Mouse (Mus musculus): ENCODE measurements around the gene Hmcn2.

Gene Hmcn2

GRCm38 (mm10) chr2:31420914-31421313, 106.7 kb downstream of the Hmcn2 start:
- no peak for TF ChIP-seq GATA4 (IDR thresholded peaks at IDR 0.05; ENCODE audit: insufficient replicate concordance, low read length)

- TF ChIP-seq GATA4 (IDR thresholded peaks at IDR 0.05; ENCODE audit: insufficient replicate concordance, low read length): no peak
Observed at GRCm38 (mm10) chr2:31422576-31422975, 108.4 kb downstream of the Hmcn2 start.

- no peak for TF ChIP-seq GATA4 (IDR thresholded peaks at IDR 0.05; ENCODE audit: insufficient replicate concordance, low read length)
Observed at GRCm38 (mm10) chr2:31431477-31431876, 117.3 kb downstream of the Hmcn2 start.

GRCm38 (mm10) chr2:31434746-31435145, 120.5 kb downstream of the Hmcn2 start:
- no peak for TF ChIP-seq GATA4 (IDR thresholded peaks at IDR 0.05; ENCODE audit: insufficient replicate concordance, low read length)

GRCm38 (mm10) chr2:31435567-31435966, 121.4 kb downstream of the Hmcn2 start:
- TF ChIP-seq GATA4 (IDR thresholded peaks at IDR 0.05; ENCODE audit: insufficient replicate concordance, low read length): no peak

- no peak for TF ChIP-seq GATA4 (IDR thresholded peaks at IDR 0.05; ENCODE audit: insufficient replicate concordance, low read length)
Observed at GRCm38 (mm10) chr2:31437480-31438245, 123.4 kb downstream of the Hmcn2 start.

GRCm38 (mm10) chr2:31439576-31439975, 125.4 kb downstream of the Hmcn2 start:
- TF ChIP-seq GATA4 (IDR thresholded peaks at IDR 0.05; ENCODE audit: insufficient replicate concordance, low read length): no peak

GRCm38 (mm10) chr2:31442480-31443160, 128.4 kb downstream of the Hmcn2 start:
- TF ChIP-seq GATA4 (IDR thresholded peaks at IDR 0.05; ENCODE audit: insufficient replicate concordance, low read length): no peak

- TF ChIP-seq GATA4 (IDR thresholded peaks at IDR 0.05; ENCODE audit: insufficient replicate concordance, low read length): no peak
Observed at GRCm38 (mm10) chr2:31446036-31446435, 131.8 kb downstream of the Hmcn2 start.

GRCm38 (mm10) chr2:31446456-31446855, 132.2 kb downstream of the Hmcn2 start:
- TF ChIP-seq GATA4 (IDR thresholded peaks at IDR 0.05; ENCODE audit: insufficient replicate concordance, low read length): no peak

- TF ChIP-seq GATA4 (IDR thresholded peaks at IDR 0.05; ENCODE audit: insufficient replicate concordance, low read length): no peak
Observed at GRCm38 (mm10) chr2:31447536-31447935, 133.3 kb downstream of the Hmcn2 start.

- TF ChIP-seq GATA4 (IDR thresholded peaks at IDR 0.05; ENCODE audit: insufficient replicate concordance, low read length): no peak
Observed at GRCm38 (mm10) chr2:31448756-31449440, 134.7 kb downstream of the Hmcn2 start.

GRCm38 (mm10) chr2:31449441-31449815, 135.2 kb downstream of the Hmcn2 start:
- no peak for TF ChIP-seq GATA4 (IDR thresholded peaks at IDR 0.05; ENCODE audit: insufficient replicate concordance, low read length)

GRCm38 (mm10) chr2:31449902-31450301, 135.7 kb downstream of the Hmcn2 start:
- TF ChIP-seq GATA4 (IDR thresholded peaks at IDR 0.05; ENCODE audit: insufficient replicate concordance, low read length): no peak

GRCm38 (mm10) chr2:31450661-31451060, 136.4 kb downstream of the Hmcn2 start:
- TF ChIP-seq GATA4 (IDR thresholded peaks at IDR 0.05; ENCODE audit: insufficient replicate concordance, low read length): no peak

- TF ChIP-seq GATA4 (IDR thresholded peaks at IDR 0.05; ENCODE audit: insufficient replicate concordance, low read length): no peak
Observed at GRCm38 (mm10) chr2:31451530-31451929, 137.3 kb downstream of the Hmcn2 start.

Data from liver, adult (tissue).